Mouse (Mus musculus): ENCODE results near the gene Rexo4. TPM values are rescaled to one million over a fixed set of nuclear protein-coding genes. Genes with fewer than 3 reads are reported as not detected.

Rexo4 gene
- polyA plus RNA-seq, 1 experiment = 14.7 TPM

DNA sequence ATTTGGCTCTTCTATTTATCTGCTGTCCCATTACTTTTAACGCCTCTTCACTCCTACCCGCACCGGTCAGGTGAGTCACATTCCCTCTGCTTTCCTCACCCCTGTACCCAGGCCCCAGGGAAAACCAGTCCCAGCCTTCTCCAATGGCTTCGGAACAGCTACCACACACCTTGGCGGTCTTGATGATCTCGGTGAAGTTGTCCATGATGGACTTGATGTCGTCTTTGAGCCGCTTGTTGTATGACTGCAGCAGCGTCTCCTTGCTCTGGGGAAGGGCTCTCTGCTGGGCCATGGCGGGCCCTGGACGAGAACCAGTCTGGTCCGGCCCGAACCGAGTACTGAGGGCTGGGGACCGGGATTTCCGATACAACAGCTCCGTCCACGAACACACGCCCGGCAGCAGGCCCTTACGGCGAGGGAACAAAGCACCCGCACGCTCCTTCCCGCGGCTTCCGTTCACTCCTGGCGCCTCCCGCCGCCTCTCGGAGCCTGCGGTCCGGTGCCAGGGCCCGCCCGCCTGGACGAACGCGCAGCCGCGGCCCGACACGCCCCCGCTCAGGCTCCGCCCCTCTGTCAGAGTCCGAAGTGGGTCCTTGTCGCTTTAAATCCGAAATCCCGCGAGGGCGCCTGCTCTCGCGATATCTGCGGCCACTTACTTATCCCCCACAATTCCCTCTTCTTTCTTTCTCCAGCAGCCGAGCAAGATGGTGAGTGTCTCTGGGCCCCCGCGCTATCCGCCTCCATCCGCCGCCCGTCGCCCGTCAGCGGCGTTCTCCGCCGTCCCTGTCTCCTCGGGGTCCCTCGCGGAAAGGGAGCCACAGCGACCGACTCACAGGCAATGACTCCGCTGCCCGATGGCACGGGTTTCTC, 53.8 kb downstream of the Rexo4 start, which contains the start of the genes Med22 and Rpl7a:
TSS of gene Med22 (minus strand) at position 554 of the 870 bp plus-strand sequence.
TSS of gene Rpl7a (plus strand) at position 641 of the 870 bp plus-strand sequence.
- Histone ChIP-seq H3K36me3 (ENCODE audit: control insufficient read depth, insufficient read depth, low read length) (peaks cover 29% of the 10 kb centered on the region), H3K27me3 (ENCODE audit: control insufficient read depth, insufficient read depth, low read length) (no peaks in the 10 kb centered on the region), H3K4me1 (ENCODE audit: control insufficient read depth, insufficient read depth, insufficient read length, low read length) (peaks cover 12% of the 10 kb centered on the region), H3K27ac (ENCODE audit: insufficient read depth, low read depth, low read length) (peak within 1 kb of the TSS; percentile 73), H3K4me3 (ENCODE audit: low read depth, low read length) (peak within 1 kb of the TSS; percentile 82)
- WGBS = under 1% methylated on average over 74 of the region's 74 CpGs
- no peak for TF ChIP-seq CTCF (IDR thresholded peaks at IDR 0.05; ENCODE audit: extremely low read depth, insufficient read length, insufficient replicate concordance, low read depth, low read length)
- peak; percentile 88 for TF ChIP-seq POLR2A (IDR thresholded peaks at IDR 0.05; ENCODE audit: low read depth, low read length)

DNA sequence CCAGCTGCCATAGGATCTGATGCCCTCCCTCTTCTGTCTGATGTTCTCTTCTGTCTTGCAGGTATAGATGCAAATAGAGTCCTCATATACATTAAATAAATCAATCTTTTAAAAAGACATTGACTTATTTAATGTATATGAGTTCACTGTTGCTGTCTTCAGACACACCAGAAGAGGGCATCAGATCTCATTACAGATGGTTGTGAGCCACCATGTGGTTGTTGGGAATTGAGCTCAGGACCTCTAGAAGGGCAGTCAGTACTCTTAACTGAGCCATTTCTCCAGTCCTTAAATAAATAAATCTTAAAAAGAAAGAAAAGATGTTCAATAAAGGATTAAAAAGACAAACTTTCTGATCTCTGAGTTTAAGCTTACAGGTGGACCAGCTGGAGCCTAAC, 54.8 kb downstream of the Rexo4 start:
- peaks cover 28% of the 10 kb centered on the region for H3K36me3 ChIP-seq (ENCODE audit: control insufficient read depth, insufficient read depth, low read length)
- no peak overlapping the region for H3K27ac ChIP-seq (ENCODE audit: insufficient read depth, low read depth, low read length)
- TF ChIP-seq CTCF (IDR thresholded peaks at IDR 0.05; ENCODE audit: extremely low read depth, insufficient read length, insufficient replicate concordance, low read depth, low read length) = no peak
- TF ChIP-seq POLR2A (IDR thresholded peaks at IDR 0.05; ENCODE audit: low read depth, low read length) = no peak
- H3K4me3 ChIP-seq (ENCODE audit: low read depth, low read length) = no peak overlapping the region
- peaks cover 12% of the 10 kb centered on the region for H3K4me1 ChIP-seq (ENCODE audit: control insufficient read depth, insufficient read depth, insufficient read length, low read length)
- H3K27me3 ChIP-seq (ENCODE audit: control insufficient read depth, insufficient read depth, low read length) = no peaks in the 10 kb centered on the region

- 35% methylated on average over 18 of the region's 18 CpGs for WGBS
- Histone ChIP-seq H3K4me1 (ENCODE audit: control insufficient read depth, insufficient read depth, insufficient read length, low read length) (peaks cover 12% of the 10 kb centered on the region), H3K27me3 (ENCODE audit: control insufficient read depth, insufficient read depth, low read length) (no peaks in the 10 kb centered on the region), H3K4me3 (ENCODE audit: low read depth, low read length) (peak overlapping the region; percentile 32), H3K36me3 (ENCODE audit: control insufficient read depth, insufficient read depth, low read length) (peaks cover 26% of the 10 kb centered on the region), H3K27ac (ENCODE audit: insufficient read depth, low read depth, low read length) (no peak overlapping the region)
- TF ChIP-seq POLR2A (IDR thresholded peaks at IDR 0.05; ENCODE audit: low read depth, low read length) (no peak), CTCF (IDR thresholded peaks at IDR 0.05; ENCODE audit: extremely low read depth, insufficient read length, insufficient replicate concordance, low read depth, low read length) (no peak)
Observed at GRCm38 (mm10) chr2:26908710-26909386, 55.3 kb downstream of the Rexo4 start.

GRCm38 (mm10) chr2:26907109-26907508, 57.1 kb downstream of the Rexo4 start:
- WGBS = 17% methylated on average over 4 of the region's 4 CpGs
- H3K27me3 ChIP-seq (ENCODE audit: control insufficient read depth, insufficient read depth, low read length) = no peaks in the 10 kb centered on the region
- no peak overlapping the region for H3K4me3 ChIP-seq (ENCODE audit: low read depth, low read length)
- H3K27ac ChIP-seq (ENCODE audit: insufficient read depth, low read depth, low read length) = no peak overlapping the region
- no peak for TF ChIP-seq POLR2A (IDR thresholded peaks at IDR 0.05; ENCODE audit: low read depth, low read length)
- peak; percentile 90; the same call in 1 of the 2 replicates for TF ChIP-seq CTCF (IDR thresholded peaks at IDR 0.05; ENCODE audit: extremely low read depth, insufficient read length, insufficient replicate concordance, low read depth, low read length)
- peaks cover 10% of the 10 kb centered on the region for H3K36me3 ChIP-seq (ENCODE audit: control insufficient read depth, insufficient read depth, low read length)
- H3K4me1 ChIP-seq (ENCODE audit: control insufficient read depth, insufficient read depth, insufficient read length, low read length) = peaks cover 17% of the 10 kb centered on the region

DNA sequence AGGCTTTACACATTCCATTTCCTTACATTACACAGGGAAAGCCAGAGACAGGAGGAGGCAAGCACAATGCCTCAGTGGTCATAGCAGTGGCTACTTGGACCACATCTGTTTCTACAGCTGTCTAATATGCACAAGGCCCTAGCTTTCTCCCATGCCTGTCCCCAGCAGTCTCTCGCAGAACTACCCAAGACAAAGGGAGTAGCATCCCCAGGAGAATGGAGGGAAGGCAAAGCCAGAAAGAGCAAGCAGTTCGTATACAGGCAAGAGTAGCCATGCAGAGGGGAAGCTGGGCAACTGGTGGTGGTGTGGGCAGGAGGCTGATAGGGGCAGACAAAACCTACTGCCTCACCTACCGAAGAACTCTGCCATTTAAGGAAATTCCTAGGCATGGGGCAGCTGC, 57.8 kb downstream of the Rexo4 start:
- 94% methylated on average over 3 of the region's 3 CpGs for WGBS

DNA sequence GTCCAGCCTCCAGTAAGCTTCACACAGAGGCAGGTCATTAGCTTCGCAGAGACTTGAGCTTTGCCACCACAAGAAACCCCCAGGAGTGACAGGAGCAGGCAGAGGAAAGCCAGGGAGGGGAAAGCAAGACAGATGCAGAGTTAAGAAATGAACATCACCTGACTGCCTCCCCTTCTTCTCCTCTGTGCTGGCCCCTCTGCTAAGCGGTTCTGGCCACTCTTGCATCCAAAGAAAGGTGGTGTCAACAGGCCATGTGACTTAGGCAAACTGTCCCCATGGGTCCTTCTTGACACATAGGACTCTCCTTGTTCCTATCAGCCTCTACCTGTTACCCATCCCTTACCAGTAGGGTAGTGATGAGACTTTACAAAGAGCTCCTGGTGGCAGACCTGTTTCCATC, 58.2 kb downstream of the Rexo4 start:
- H3K4me3 ChIP-seq (ENCODE audit: low read depth, low read length) = no peak overlapping the region
- H3K4me1 ChIP-seq (ENCODE audit: control insufficient read depth, insufficient read depth, insufficient read length, low read length) = peaks cover 15% of the 10 kb centered on the region
- H3K27me3 ChIP-seq (ENCODE audit: control insufficient read depth, insufficient read depth, low read length) = no peaks in the 10 kb centered on the region
- peaks cover 5% of the 10 kb centered on the region for H3K36me3 ChIP-seq (ENCODE audit: control insufficient read depth, insufficient read depth, low read length)
- 99% methylated on average over 2 of the region's 2 CpGs for WGBS
- TF ChIP-seq POLR2A (IDR thresholded peaks at IDR 0.05; ENCODE audit: low read depth, low read length) = no peak
- TF ChIP-seq CTCF (IDR thresholded peaks at IDR 0.05; ENCODE audit: extremely low read depth, insufficient read length, insufficient replicate concordance, low read depth, low read length) = no peak
- no peak overlapping the region for H3K27ac ChIP-seq (ENCODE audit: insufficient read depth, low read depth, low read length)

More for the DNA sequence above, 57.8 kb downstream of the Rexo4 start:
- Histone ChIP-seq H3K27ac (ENCODE audit: insufficient read depth, low read depth, low read length) (no peak overlapping the region), H3K4me1 (ENCODE audit: control insufficient read depth, insufficient read depth, insufficient read length, low read length) (peaks cover 15% of the 10 kb centered on the region), H3K4me3 (ENCODE audit: low read depth, low read length) (no peak overlapping the region), H3K27me3 (ENCODE audit: control insufficient read depth, insufficient read depth, low read length) (no peaks in the 10 kb centered on the region), H3K36me3 (ENCODE audit: control insufficient read depth, insufficient read depth, low read length) (peaks cover 5% of the 10 kb centered on the region)
- TF ChIP-seq CTCF (IDR thresholded peaks at IDR 0.05; ENCODE audit: extremely low read depth, insufficient read length, insufficient replicate concordance, low read depth, low read length) (no peak), POLR2A (IDR thresholded peaks at IDR 0.05; ENCODE audit: low read depth, low read length) (no peak)

Other genes starting within 250 kb of the Rexo4 start
- gene Abo, start 99.4 kb downstream of the Rexo4 start, polyA plus RNA-seq (2012; rRNA removed) = 0.29 TPM in 1 of 2 replicates, not detected in the other
- 2.8 and 3.4 TPM in 2 replicates for gene Surf6, start 61.5 kb downstream of the Rexo4 start, polyA plus RNA-seq (2012; rRNA removed)
- gene Med22, start 53.7 kb downstream of the Rexo4 start, polyA plus RNA-seq (2012; rRNA removed) = 9.9 and 16.6 TPM in 2 replicates
- 504 and 639 TPM in 2 replicates for gene Rpl7a, start 53.6 kb downstream of the Rexo4 start, polyA plus RNA-seq (2012; rRNA removed)
- 8.7 and 11.3 TPM in 2 replicates for gene Surf2, start 48.0 kb downstream of the Rexo4 start, polyA plus RNA-seq (2012; rRNA removed)
- gene Surf1, start 47.9 kb downstream of the Rexo4 start, polyA plus RNA-seq (2012; rRNA removed) = 15.4 and 35.7 TPM in 2 replicates
- gene Surf4, start 30.5 kb downstream of the Rexo4 start, polyA plus RNA-seq (2012; rRNA removed) = 382 and 644 TPM in 2 replicates
- 0.13 and 0.19 TPM in 2 replicates for gene Stkld1, start 30.3 kb downstream of the Rexo4 start, polyA plus RNA-seq (2012; rRNA removed)
- gene Adamts13, start 9.0 kb upstream of the Rexo4 start, polyA plus RNA-seq (2012; rRNA removed) = 0.94 and 1.1 TPM in 2 replicates
- 39.5 and 49.1 TPM in 2 replicates for gene Cacfd1, start 45.5 kb upstream of the Rexo4 start, polyA plus RNA-seq (2012; rRNA removed)
- 6.1 and 6.7 TPM in 2 replicates for gene Slc2a6, start 63.6 kb upstream of the Rexo4 start, polyA plus RNA-seq (2012; rRNA removed)
- gene Mymk, start 107.8 kb upstream of the Rexo4 start, polyA plus RNA-seq (2012; rRNA removed) = 0.18 TPM in 1 of 2 replicates, not detected in the other
- gene Adamtsl2, start 115.0 kb upstream of the Rexo4 start, polyA plus RNA-seq (2012; rRNA removed) = 1.5 and 1.9 TPM in 2 replicates
- gene Fam163b, start 178.1 kb upstream of the Rexo4 start, polyA plus RNA-seq (2012; rRNA removed) = 0.08 TPM in 2 replicates
- 0.04 and 4.0 TPM in 2 replicates for gene Dbh, start 200.8 kb upstream of the Rexo4 start, polyA plus RNA-seq (2012; rRNA removed)